Mouse (Mus musculus): ENCODE results near the gene Angpt4.

Gene Angpt4

DNA sequence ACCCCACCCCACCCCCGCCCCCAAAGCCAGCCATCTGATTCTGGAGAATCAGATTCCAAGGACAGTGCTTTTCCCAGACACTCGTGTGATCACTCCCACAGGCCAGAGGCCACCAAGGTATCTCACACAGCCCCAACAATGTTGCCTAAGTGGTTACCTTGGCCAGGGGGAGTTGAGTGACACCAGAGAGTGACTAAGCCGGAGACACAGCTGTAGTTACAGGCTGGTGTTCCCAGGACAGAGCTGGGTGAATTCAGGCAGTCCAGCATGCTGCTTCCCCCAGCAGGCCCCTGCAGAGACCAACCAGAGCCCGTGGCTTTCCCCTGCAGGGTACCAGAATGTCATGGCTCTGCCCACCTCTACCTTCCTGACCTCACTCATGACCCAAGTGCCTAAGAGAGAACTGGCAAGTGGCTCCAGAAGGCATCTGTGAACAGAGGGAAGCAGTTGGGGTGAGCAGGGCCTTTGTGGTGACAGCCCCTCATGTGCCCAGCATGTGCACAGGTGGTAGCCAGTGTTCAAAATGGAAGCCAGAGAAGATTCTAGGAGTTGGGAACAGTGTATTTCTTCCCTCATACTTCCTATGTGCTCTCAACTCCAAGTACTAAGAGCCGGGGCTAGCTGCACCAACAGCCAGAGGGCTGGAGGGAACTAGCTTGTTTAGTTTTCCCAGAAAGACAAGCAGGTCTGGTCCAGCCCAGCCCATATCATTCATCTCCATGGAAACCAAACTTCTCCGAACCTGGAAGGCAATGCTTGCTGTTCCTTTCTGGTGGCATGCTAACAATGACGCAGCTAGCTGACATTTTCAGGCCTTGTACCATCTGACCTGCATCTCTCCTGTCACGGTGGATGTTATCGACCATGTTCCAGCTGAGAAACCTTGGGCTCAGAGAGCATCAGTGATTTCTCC is 50.5 kb downstream of the Angpt4 start:
- no peak for DNase-seq (ENCODE audit: extremely low read depth, low read depth)

DNA sequence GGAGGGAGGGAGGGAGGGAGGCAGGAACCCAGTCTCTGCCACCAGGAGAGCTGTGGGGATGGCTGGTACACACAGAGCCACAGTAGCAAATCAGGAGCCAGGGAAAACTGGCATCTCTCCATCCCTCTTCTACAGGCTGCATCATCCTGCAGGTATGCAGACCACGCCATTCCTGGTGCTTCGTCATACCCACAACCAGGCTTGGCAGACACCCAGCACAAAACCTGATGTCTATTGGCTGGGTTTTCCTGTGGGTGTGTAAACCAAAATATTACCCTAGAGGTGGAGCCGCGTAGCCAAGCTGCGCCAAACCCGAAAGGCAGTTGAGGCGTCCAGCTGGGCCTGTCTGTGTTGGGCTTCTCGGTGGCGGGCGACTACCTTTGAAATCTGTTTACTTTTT is 51.5 kb downstream of the Angpt4 start:
- no peak for DNase-seq (ENCODE audit: extremely low read depth, low read depth)

DNA sequence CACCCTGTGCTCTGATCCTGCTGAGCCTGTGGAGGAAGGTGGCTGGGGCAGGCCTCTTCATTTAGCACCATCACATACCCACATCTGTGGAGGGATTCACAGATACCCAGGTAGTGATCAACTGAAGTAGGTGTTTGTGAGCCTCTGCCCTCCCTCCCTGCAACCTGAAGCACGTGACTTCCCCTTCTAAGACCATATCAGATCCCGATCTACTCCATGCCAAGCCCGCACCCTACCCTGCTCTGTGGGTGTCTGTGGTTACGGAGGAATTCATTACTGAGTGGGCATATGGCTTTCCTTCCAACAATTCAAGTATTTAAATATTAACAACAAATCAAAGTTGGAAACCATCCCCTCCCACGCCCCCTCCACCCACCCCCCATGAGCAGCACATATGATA is 52.3 kb downstream of the Angpt4 start:
- no peak for DNase-seq (ENCODE audit: extremely low read depth, low read depth)

DNA sequence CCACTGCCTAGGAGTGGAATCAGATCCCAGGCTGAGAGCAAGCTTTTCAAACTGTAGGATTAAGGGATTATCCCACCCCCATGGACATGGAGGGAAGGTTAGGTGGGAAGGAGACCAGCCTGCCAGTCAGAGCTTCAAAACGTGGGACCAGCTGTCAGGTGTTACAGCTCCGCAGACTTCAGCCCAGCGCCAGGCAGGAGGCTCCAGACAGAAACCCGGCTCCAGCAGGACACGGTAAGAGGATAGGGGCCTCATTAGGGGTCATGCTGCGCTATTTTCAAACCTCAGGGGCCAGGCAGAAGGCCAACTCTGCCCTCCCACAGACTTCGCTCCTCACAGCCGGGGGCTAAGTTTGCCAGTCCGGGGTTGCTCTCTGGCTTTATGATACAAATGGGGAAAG is 53.0 kb downstream of the Angpt4 start:
- no peak for DNase-seq (ENCODE audit: extremely low read depth, low read depth)

DNA sequence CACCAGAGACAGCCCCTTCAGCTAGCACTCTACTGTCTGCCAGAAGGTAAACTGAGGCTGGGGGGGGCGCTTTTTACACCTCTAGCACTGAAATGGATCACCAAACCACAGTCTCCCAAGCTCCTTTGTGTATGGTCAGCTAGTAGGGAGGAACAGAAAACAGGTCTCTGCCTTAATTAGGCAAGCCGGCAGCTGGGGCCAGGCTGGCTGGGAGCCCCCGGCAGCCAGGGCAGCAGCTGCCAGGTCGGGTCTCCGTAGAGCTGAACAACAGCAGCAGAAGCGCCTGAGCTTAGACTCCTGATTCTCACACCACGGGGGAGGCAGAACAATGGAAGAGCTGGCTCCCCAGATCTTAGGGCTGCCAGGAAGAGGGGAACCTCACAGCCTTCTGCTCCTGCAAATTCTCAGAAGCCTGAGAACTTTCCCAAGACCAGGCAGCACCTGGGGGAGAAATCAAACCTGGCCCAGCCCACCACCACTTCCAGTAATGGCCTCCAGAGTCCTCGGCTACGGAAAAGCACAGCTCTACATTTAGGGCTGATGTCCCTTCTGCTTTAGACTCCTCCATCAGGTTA is 56.3 kb downstream of the Angpt4 start:
- DNase-seq (ENCODE audit: extremely low read depth, low read depth), result no peak

DNA sequence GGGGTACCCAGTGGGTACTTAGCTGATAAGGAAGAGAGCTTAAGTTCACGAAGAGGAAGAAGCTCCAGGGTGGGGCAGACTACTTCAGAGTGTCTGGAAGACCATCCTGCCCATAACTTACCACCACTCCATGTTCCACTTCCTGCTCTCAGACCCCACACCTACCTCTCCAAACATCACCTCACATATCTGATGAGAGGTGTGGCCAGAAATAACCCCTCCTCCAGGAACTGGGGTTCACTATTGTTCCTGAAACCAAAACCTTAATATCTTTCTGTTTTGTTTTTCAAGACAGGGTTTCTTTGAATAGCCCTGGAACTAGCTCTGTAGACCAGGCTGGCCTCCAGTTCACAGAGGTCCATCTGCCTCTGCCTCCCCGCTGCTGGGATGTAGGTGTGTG is 56.8 kb downstream of the Angpt4 start:
- DNase-seq (ENCODE audit: extremely low read depth, low read depth), result no peak

DNA sequence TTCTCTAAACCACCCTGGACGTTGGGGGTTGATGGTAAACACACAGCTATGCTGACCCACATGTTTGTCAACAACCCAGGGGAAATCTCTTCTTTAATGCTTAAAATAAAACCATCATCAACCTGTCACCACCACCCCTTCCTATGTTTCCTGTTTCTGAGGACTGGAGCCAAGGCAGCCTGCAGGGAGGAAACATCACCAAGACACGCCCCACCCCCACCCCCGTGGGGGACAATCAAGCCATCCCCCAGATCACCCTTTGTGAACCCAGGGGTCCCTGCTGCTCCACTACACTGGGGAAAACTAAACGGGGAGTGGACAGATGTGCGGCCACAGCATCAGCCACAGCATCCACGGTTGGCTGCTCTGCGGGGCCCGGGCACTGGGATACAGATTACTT is 57.4 kb downstream of the Angpt4 start:
- no peak for DNase-seq (ENCODE audit: extremely low read depth, low read depth)

DNA sequence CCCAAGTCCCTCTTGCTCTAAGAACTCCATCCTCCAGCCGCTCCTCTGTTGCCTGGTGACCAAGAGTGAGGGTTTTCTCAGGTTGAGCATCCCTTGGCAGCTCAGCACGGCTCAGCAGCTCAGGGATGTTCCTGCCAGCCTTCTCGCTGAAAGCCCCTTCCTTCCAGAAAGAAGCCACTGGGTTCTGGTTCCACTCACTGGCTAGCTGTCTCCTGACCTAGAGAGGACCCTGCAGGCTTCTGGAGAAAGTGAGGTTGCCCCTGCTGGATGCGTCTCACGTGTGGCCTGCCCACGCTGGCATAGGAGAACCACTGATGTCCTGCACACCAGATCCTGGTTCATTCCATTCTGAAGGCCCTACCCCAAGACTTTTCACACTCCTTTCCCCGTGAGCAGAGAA is 58.0 kb downstream of the Angpt4 start:
- DNase-seq (ENCODE audit: extremely low read depth, low read depth), result no peak

DNA sequence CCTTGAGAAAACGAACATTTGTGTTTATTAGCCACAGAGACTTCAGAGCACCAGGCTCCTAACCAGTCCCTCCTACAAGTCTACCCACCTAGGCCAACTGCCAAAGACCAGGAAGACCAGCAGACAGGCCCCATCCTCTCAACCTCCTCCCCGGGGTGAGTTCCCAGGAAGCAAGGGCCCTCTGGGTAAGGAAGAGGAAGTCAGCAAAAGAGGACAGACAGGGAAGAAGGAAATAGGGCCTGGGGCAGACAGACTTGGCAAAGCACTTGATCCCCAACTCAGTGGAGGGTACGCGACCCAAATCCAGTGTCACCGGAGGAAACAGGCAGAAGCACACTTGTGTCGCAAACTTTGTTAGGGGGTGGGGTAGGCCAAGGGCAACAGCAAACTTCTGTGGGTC is 58.4 kb downstream of the Angpt4 start:
- DNase-seq (ENCODE audit: extremely low read depth, low read depth), result no peak

DNA sequence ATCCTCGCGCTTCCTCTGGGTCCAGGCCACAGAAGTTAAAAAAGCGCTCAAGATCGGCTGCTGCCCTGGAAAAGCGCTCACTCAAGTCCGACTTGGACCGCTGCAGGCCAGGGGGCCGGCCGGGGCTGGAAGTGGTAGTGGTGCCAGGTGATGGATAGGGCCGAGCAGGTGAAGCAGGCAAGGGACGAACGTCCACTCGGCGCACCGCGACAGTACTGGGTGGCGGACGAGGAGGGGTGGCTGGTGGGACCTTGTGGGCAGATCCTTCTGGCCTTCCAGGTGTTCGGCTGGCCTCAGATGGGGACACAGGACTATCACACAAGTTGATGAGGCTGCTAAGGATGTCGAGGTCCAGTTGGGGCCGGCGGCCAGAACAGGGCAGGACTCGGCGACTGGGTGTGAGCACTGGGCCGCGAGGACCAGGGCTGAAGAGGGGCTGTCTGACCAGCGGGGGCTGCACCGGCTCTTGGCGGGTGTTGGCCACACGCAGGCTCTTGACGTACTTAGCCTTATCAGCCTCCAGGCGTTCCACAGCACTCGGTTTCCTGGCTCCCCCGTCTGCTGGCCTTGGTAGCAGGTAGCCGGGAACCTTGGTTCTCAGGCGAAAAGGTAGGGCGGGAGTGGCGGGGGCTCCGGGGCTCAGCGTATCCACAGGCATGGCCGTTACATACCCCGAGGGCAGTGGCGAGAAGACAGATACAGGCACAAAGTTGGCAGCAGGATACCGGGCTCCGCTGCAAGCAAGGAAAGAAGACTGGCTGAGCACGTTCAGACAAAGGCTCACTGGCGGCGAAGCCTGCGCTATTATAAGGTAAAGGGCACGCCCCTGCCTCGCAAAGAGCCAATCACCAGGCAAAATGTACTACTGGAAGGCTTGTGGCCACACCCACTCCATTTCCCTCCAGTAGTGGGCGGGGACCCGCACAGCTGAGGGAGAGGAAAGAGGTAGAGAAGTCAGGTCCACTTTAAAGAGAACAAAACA is 59.5 kb downstream of the Angpt4 start:
- no peak for DNase-seq (ENCODE audit: extremely low read depth, low read depth)

DNA sequence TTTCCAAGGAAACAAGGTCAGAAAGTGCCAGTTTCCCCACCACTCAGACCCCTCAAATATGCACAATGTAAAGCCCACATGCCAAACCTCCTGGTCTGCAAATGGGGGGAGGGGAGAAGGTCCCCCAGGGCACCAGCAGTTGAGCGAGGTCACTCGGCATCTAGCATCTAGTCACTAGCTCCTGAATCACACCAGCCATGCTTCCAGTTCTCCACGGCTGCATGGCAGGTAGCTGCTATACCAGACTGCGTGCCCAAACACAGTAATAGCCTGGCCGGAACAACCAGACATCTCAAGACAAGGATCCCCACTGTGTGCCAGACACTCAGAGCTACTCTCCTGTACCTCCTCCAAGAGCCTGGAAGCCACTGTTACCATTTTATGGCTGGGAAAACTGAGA is 60.7 kb downstream of the Angpt4 start:
- no peak for DNase-seq (ENCODE audit: extremely low read depth, low read depth)

DNA sequence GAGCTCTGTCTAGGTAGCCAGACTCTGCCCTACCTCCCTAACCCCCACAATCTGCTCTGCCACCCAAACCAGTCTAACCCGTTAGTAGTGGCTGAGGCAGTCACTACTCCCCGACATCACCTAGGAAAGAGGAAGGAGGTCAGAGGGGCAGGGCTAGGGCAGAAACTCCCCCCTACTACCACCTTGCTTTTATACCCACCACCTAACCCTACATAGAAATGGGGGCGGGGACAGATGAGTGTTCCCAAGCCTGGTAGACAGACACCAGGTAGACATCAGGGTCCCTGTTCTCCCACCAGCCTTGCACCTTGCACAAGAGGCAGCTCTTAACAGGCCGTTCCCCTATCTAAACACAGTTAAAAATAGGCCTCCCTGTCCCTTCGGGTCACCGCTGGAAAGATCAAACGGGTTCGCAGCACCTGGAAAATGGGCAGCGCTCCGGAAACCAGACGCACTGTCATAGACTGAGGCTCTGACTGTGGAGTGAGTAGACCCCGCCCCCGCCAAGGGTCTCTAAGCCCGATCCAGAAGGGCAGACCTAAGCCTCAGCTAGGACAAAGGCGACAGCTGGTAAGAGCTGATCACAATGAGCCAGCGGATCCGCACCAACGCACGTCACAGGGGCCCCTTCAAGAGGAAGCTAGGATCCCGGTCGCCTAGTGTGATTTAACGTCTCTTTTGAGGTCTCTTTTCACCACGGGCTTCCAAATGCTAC is 62.0 kb downstream of the Angpt4 start:
- no peak for DNase-seq (ENCODE audit: extremely low read depth, low read depth)

DNA sequence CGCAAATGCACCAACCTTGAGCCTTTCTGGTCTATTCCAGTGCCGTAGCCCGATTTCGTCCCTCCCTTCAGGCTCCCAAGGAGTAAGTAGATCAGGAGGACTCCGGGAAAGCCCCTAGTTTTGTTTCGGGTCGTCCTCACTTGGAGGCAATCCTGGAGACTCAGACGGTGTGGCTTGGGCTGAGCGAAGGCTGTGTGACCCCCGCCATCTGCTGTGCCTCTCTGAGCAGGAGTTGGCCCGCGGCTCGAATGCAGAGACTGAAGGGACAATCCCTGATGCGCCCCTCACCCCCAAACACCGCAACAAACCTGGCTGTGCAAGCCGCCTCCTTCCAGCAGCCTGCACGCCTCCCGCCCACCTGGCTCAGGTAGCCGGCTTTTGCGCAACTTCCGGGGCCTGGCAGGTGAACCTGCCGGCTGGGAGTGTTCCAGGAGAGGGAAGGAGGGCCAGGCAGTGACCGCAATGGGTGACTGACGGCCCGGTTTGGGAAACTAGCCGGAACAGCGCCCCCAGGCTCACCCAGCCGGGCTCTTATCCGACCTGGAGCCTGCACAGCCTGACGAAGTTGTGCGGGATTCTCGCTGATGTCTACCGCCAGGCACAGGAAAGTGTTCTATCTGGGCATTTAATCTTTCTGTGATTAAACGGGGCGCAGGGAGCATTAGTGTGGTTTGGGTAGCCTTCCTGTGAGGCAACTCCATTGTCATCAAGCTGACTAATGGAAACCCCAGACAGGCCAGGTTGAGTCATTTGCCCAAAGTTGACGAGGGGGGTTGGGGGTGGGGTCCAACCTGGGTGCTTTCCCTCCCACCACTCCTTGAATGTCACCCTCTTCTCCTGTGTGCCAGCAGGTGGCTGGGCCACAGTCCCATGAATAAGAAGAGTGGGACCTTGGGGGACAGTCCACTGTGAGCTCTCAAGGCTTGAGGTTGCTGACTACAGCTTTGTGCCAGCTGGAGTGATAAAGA is 62.9 kb downstream of the Angpt4 start:
- no peak for DNase-seq (ENCODE audit: extremely low read depth, low read depth)

DNA sequence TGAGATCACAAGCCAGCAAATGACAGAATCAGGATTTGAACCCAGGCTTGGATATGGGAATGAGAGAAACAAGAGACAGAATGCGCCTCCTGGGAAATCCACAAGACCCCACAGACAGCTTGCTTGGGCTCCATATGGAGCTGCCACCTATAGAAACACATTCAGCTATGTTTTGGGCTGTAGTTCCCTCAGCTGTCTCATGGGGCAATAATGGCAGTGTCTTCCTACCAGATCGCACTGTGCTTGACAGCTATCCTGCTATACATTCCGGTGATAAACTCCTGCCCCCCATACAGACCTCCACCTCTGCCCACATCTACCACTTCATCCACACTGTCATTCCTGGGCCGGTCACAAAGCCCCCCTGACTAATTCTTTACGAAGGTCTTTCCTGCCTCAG is 64.3 kb downstream of the Angpt4 start:
- no peak for DNase-seq (ENCODE audit: extremely low read depth, low read depth)

DNA sequence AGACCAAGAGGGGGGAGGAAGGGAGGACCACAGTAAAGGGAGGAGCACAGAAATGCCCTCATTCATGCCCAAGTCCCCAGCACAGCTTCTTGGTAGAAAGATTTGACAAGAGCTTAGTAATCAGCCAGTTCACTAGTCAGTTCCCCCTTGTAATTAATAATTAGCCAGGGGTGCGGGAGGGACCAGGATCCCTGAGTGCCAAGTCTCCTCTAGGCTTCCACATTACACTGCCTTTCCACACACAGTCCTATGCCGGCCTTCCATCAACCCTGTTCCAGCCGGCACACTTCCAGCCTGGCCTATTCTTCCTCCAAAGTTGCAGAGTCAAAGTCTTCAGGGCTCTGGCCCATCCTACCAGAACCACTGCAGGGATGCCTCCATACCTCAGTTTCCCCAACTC is 65.1 kb downstream of the Angpt4 start:
- DNase-seq (ENCODE audit: extremely low read depth, low read depth), result no peak

DNA sequence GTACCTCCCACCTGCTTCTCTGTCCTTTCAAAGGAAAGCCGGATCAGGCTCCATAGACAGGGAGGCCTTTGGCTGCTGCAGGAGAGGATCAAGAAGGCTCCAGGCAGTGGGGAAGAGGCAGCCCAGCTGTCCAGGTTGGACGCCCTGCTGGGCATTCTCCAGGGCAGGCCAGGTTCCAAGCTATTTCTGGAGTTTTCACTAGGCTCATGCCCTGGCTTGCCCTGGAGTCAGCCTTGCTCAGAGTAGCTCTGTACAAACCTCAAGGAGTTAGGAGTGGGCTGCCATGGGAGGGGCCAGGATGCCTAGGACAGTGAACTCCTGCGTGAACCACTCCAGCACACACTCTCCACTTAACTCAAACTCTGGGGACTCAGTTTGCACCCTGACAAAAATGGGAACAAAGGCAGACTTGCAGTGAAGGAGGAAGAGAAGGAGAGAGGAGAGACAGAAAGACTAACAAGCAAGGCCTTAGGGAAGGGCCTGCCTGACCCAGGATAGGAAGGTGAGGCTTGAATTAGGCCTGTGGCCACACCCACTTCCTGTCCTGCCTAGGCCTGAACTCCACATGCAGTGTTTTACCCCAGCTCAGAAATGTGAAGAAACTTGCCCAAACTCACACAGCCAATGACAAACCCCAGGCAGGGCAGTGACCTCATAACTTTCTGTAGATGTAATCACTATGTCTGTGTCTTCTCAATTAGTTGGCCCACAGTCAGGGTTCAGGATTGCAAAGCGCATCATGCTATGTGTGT is 66.9 kb downstream of the Angpt4 start:
- DNase-seq (ENCODE audit: extremely low read depth, low read depth), result no peak

DNA sequence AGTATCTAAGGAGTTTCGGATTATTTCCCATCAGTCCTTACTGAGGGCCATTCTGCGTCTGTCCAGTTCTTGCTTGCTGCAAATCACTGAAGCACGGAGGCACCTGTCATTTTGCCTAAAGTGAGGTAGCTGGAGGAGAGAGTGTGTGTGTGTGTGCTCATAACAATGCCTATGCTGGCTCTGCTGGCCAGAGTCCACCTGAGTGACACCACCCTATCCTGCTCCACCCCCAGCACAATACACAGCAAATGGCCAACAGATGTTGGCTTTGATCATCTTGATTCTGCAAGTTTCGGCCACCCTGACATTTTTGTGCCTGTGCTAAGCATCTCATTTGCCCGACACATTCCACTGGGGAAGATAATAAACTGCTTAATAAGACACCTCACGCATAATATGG is 67.5 kb downstream of the Angpt4 start:
- DNase-seq (ENCODE audit: extremely low read depth, low read depth), result no peak

DNA sequence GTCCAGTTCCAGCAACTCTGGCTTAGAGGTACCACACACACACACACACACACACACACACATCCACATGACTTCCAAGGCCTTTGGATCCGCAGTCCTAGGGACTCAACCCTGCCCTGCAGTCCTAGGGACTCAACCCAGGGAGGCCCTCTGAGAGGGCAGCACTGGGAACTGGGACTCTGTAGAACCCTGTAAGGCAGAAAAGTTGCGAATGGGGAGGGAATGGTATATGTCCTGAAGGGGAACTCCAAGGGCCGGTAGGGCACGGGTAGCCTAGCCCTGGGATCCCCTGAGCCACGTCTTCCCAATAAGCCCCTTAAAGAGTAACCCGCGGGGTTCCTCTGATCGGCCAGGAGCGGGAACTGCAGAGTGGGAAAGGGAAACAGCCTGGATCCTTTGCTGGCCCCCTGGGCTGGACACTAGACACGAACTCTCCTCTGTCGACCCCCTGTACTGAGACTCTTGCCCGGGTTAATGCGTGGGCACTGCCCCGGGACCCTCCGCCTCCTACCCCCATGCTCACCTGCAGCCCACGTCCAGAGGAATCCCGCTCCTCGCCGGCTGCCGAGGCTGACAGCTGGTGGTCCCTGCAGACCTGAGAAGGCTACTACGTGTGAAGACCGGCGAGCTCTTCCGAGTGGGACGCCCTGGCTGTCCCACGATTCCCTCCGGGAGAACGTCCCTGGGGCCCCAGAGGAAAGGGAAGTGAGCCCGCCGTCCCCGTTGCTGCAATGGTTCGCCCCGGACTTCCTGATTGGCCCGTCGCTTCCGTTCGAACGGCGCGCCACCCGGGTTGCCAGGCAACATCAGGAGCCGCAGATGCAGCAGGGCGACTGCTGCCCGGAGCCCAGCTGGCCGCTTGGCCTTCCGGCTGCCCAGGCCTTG is 68.7 kb downstream of the Angpt4 start, which contains the start of gene Fam110a:
Gene Fam110a (minus strand): TSS at position 750 of the 885 bp plus-strand sequence.
- peak; percentile 58 for DNase-seq (ENCODE audit: extremely low read depth, low read depth)

All from MEL-GATA-1-ER (cell line).